Mouse (Mus musculus): ENCODE data around the gene Lgsn.
A peak's percentile ranks its signal among the peaks of the same experiment; 100 is the strongest.

Lgsn gene

DNA sequence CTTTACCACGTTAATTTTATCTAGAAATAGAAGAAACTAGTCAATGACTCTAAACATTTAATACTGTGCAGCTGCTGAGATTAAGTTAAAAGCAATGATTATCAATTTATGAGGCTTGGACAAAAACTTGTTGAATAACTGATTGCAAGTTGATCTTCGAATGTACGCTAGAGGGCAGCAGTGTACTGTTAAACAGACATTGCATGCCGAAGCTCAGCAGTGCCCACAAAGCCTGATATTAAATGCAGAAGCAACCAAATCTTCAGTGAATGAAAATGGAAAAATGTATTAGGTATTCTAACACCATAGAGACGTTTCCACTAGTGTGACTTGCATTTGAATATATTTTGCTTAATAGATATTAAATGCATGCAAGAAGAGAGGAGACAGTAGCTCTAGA, 33.9 kb downstream of the Lgsn start:
- DNase-seq (ENCODE audit: low read depth in 2 of 2, low spot score in 2 of 2) = peak in 1 of 2 experiments; percentile 3

DNA sequence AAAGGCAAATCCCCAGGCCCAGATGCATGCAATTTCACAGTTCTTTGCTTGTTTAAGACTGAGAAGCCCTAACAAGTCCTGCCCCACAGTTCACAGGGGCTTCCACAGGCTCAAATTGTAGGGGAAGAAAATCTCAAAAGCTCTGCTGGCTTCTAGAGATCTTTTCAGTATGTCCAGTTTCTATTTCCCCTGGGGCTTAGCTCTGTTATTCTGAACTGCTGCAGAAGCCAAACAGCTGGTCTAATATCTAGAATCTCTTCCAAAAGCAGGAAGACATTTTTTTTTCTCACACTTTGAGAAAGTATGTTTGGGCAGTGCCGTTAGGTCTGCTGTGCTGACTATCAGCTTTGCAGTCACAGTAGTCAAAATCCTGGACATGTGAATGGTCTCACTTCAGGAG, 38.6 kb downstream of the Lgsn start:
- DNase-seq (ENCODE audit: low read depth in 2 of 2, low spot score in 2 of 2) = no peak

DNA sequence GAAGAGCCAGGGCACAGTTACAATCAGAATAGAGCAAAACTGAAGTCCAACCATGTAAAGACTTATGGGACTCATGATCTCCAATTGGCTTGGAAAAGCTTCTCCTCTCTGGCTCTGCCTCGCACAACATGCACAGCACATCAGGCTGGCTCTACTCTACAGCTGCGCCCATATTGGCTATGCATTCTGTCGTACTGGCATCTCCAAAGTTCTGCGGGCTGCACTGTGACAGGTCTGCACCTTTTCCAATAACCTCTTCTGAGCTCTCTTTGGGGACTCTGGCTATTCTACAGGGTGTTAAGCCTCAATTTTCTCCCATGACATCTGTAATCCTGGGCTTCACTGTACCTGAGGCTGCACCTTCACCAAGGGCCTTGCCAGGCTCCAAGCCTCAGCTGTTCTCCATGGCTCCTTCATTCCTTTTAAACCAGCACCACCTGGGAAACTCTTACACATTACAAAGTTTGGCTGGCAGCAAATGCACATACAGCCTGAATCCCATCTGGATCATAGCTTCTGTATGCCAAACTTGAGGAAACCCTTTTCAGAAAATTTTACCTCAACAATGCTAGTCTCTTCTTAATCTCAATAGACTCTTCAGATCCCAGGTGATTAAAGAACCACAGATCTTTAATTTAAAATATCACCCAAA, 44.5 kb downstream of the Lgsn start:
- no peak for DNase-seq (ENCODE audit: low read depth in 2 of 2, low spot score in 2 of 2)

DNA sequence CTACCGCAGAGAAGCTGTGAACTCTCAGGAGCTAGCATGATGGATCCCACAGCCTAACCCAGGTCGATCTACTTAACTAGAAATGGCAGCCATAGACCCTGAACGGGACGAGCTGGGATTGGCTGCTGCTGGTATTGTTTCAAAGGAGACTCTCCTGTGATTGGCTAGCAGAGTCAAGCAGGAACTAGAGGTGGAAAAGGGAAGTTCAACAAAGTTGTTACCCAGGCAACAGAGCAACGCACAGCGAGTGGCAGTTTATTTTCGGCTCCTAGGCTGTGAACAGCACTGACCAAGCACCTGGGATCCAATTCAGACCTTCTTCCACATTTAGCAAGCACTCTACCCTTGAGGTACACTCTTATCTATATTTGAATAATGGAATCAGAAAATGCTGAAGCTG, 46.4 kb downstream of the Lgsn start, which contains the start of the genes 4931428L18Rik and Pih1d3:
Gene 4931428L18Rik (minus strand): TSS at position 121 of the 400 bp plus-strand sequence.
Gene Pih1d3 (plus strand): TSS at position 275 of the 400 bp plus-strand sequence.
- DNase-seq (ENCODE audit: low read depth in 2 of 2, low spot score in 2 of 2) = no peak

DNA sequence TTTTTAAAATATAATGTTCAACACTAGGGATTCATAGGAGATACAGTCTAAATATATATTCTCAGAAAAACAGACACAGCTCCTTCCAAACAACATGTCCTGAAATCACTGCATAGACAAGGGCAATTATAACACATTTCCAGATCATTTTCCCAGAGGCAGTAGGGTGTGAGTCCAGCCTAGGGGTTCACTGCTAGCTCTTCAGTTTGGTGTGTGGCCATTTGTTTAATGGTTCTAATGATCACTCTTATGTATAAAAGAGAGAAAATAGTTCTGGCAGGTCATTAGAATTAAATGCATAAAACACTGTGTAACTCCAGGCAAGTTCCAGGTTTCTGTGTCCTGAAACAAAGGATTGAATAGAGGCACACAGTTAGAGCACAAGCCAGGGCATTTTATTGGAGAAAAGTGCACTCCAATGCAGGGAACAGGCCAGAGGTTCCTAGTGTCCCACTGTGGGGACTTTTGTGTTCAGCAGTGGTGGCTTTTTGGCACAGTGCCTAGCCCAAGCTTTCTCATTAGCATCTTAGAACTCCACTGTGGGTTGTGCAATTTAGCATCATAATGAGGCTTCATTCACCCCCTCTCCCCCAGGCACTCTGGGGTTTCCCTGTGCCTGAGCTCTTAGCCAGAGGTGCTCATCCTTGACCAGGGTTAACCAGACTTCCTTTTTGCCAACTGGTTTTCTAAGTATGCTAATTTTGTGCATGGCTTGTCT, 57.3 kb downstream of the Lgsn start:
- DNase-seq (ENCODE audit: low read depth in 2 of 2, low spot score in 2 of 2) = no peak

All from CD8-positive naive resting alpha-beta T cell, adult 2 months (primary cell).